Mouse (Mus musculus) c-Kit-positive CD71-negative TER-119-negative erythroid progenitor cells, embryonic 14.5 days (primary cell): ENCODE measurements around the gene Ppme1.

Experiments
- DNase-seq: peaks from one replicate; pipeline ENCODE4 v3.0.0-alpha.2; 2013; ENCODE audit warnings: low read depth

Gene Ppme1

GRCm38 (mm10) chr7:100371495-100372451, at the start of gene Ppme1, which contains the start of gene C2cd3:
Ppme1 (minus strand) TSS chr7:100372307.
C2cd3 (plus strand) TSS chr7:100372233.
- DNase-seq = peak; percentile 97

- no peak for DNase-seq
These were observed 36.6 kb upstream of the Ppme1 start for GRCm38 (mm10) chr7:100408684-100409083.

GRCm38 (mm10) chr7:100407677-100408076, 35.6 kb upstream of the Ppme1 start:
- DNase-seq = no peak

- no peak for DNase-seq
These were observed 30.6 kb upstream of the Ppme1 start for GRCm38 (mm10) chr7:100402715-100403114.

GRCm38 (mm10) chr7:100400899-100401539, 28.9 kb upstream of the Ppme1 start:
- DNase-seq = no peak

- no peak for DNase-seq
These were observed 27.3 kb upstream of the Ppme1 start for GRCm38 (mm10) chr7:100399231-100399913.

GRCm38 (mm10) chr7:100392265-100392664, 20.2 kb upstream of the Ppme1 start:
- DNase-seq = no peak

GRCm38 (mm10) chr7:100390166-100390565, 18.1 kb upstream of the Ppme1 start:
- no peak for DNase-seq

- DNase-seq = no peak
These were observed 16.1 kb upstream of the Ppme1 start for GRCm38 (mm10) chr7:100388174-100388573.

- no peak for DNase-seq
These were observed 11.1 kb upstream of the Ppme1 start for GRCm38 (mm10) chr7:100383207-100383606.

- DNase-seq = no peak
These were observed 9.1 kb upstream of the Ppme1 start for GRCm38 (mm10) chr7:100381161-100381560.

GRCm38 (mm10) chr7:100378257-100378656, 6.2 kb upstream of the Ppme1 start:
- DNase-seq = no peak

- DNase-seq = no peak
These were observed 409 bp upstream of the Ppme1 start for GRCm38 (mm10) chr7:100372452-100372980.

GRCm38 (mm10) chr7:100364888-100365287, 7.2 kb downstream of the Ppme1 start:
- DNase-seq = no peak

- no peak for DNase-seq
These were observed 8.9 kb downstream of the Ppme1 start for GRCm38 (mm10) chr7:100363162-100363561.

GRCm38 (mm10) chr7:100357856-100358255, 14.3 kb downstream of the Ppme1 start:
- DNase-seq = no peak

- no peak for DNase-seq
These were observed 15.3 kb downstream of the Ppme1 start for GRCm38 (mm10) chr7:100356768-100357167.

- DNase-seq = no peak
These were observed 15.8 kb downstream of the Ppme1 start for GRCm38 (mm10) chr7:100356324-100356723.

GRCm38 (mm10) chr7:100354984-100355383, 17.1 kb downstream of the Ppme1 start:
- no peak for DNase-seq

GRCm38 (mm10) chr7:100335921-100336320, 36.2 kb downstream of the Ppme1 start:
- no peak for DNase-seq

GRCm38 (mm10) chr7:100331269-100331668, 40.8 kb downstream of the Ppme1 start:
- no peak for DNase-seq

GRCm38 (mm10) chr7:100328636-100329035, 43.5 kb downstream of the Ppme1 start:
- DNase-seq = no peak
